Mouse (Mus musculus) CD4-positive, CD25-positive, alpha-beta regulatory T cell (primary cell): Measurements from ENCODE around the gene 1190007I07Rik. TPM values are rescaled to one million over a fixed set of nuclear protein-coding genes. Genes with fewer than 3 reads are reported as not detected.

Experiments
- polyA plus RNA-seq: library from polyadenylated mRNA; unstranded; fragments of 100-300 nt; shearing (Covaris generic); gene quantifications from one replicate; pipeline ENCODE4 v1.2.1, GENCODE M21; 2017

The 1190007I07Rik gene
- polyA plus RNA-seq: 45.6 TPM

DNA sequence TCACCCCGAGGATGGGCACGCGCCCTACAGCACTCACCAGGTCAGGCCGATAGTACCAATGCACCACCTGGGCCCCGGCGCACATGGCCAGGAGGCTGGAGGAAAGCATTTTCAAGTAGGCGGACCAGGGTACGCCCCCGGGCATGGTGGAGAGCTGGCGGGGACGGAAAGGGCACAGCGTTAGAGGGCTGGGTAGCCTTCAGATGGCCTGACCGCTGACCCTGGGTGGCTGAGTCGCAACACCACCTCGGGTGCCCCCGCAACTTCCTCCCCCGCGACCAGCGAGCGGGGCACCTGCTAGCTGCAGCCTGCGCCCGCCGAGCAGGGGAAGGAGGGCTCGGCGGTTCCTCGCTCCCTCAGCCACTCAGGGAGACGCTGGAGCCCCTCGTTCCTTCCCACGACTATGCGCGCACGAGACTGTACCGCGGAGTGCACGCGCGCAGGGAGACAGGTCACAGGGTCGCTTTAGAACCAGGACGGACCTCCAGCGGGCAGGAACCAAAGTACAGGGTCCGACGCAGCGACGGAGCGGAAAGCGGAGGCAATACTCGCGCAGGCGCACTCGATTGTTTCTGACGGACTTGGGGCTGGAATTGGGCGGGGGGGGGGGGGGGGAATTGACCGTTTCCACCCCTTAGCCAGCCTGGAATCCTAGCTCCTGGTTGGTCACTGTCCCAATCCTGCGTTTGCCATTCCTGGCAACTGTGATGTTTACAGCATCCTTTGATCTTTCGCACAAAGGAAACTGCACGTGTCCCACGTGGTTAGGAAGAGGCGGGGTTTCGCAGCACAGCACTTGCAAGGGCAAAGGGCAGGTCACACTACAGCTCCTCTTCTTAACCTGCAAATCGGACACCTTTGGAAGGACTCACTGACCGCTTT lies at the start of gene 1190007I07Rik:
1190007I07Rik (minus strand) TSS at position 558 of the 882 bp plus-strand sequence.

DNA sequence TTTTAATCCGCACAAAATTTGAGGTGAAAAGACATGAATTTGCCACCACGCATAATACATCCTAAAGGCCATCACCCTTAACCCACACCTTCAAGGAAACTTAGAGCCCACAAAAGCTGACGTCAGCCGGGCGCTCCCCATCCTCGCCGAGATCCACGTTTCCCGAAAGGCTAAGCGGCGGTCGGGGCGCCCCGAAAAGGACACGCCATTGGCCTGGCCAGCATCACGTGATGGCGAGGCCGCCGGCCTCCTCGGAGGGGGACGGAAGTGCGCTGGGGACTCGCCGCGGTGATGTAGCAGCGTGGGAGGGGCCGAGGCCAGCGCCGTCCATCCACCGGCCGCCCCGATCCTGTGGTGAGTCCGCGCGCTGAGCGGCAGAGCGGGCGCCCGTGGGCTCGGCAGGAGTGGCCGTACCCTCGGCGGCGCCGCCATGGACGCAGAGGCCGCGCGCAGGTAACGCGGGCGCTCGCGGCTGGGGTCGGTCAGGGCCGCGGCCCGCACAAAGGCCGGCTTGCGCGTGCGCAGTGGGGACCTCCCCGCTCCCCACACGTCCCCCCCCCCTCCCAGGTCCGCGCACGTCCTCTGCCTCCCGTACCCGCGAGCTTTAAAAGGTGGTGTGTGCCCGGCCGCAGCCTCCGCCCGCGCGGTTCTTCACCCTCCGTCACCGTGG lies 6.7 kb upstream of the 1190007I07Rik start, which contains the start of gene Tdg:
Tdg (plus strand) TSS at position 243 of the 670 bp plus-strand sequence.

Other genes with a start within 250 kb of the 1190007I07Rik start
- not detected for gene Gm1553, start 130.6 kb downstream of the 1190007I07Rik start, polyA plus RNA-seq
- gene Tdg, start 6.6 kb upstream of the 1190007I07Rik start, polyA plus RNA-seq: 54.2 TPM
- gene Glt8d2, start 67.4 kb upstream of the 1190007I07Rik start, polyA plus RNA-seq: 1.4 TPM
- 34.9 TPM for gene Hcfc2, start 72.9 kb upstream of the 1190007I07Rik start, polyA plus RNA-seq
- gene Nfyb, start 140.9 kb upstream of the 1190007I07Rik start, polyA plus RNA-seq: 84.2 TPM
- 67.6 TPM for gene Txnrd1, start 210.7 kb upstream of the 1190007I07Rik start, polyA plus RNA-seq
- gene Eid3, start 243.4 kb upstream of the 1190007I07Rik start, polyA plus RNA-seq: 0.23 TPM